Mouse (Mus musculus) retina, embryonic 14.5 days (tissue): ENCODE measurements around the gene Rab11fip4.

Source experiments
- DNase-seq: peaks from one replicate; pipeline ENCODE4 v3.0.0-alpha.2; 2015; ENCODE audit warnings: low spot score

The Rab11fip4 gene

GRCm38 (mm10) chr11:79614880-79615279 lies 23.9 kb downstream of the Rab11fip4 start:
- no peak for DNase-seq

DNA sequence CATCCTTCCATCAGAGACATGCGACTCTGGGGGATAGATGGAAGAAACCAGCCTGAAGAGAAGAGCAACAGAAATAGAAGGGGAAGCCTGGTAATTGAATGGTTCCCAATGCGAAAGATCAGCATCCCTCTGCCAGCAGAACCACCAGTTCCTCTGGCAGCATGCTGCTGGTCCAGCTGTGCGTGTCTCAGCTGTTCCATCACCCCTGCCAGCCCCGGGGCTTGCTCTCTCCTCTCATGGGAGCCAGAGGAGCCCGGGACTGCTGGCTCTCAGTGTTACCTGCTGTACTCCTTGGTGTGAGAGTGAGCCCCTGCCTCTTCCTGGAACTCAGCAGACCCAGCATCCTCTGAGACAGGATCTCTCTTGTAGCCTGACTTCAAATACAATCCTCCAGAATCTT lies 24.9 kb downstream of the Rab11fip4 start:
- no peak for DNase-seq

DNA sequence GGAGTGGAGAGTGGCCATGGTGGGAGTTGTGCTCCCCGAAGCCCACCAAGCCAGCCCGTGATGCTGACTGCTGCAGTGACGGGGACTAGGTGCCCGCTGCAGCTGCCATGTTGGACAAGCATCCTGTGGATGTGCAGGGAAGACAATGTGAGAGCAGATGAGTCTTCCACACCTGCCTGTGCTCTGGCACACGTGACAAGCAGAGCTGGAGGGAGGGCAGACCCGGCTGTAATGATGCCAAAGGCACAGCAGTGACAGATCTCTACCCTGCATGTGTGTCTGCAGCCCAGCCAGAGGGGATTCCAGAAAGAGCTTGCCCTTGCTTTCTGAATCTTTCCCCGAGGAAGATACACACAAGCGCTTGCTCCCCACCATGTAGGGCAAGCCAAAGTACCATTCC lies 27.0 kb downstream of the Rab11fip4 start:
- no peak for DNase-seq

DNA sequence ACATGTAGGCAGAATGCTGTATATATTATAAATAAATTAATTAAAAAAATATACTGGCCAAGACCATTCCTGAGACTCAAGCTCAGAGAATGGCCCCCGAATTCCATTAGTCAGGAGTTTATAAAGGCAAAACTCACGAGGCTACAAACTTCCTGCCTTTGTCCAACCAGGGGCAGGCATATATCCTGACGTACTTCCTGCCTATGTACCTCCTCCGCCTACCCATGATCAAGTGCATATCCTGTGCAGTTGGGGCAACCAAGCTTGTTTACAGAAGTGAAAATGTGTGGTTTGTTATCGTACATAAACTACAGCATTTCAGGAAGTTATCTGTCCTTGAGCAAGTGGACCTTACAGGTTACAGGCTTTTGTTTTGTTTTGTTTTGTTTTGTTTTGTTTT lies 32.0 kb downstream of the Rab11fip4 start:
- DNase-seq = no peak

GRCm38 (mm10) chr11:79624801-79625302 lies 33.8 kb downstream of the Rab11fip4 start:
- peak; percentile 77 for DNase-seq

GRCm38 (mm10) chr11:79628716-79629115 lies 37.7 kb downstream of the Rab11fip4 start:
- DNase-seq = no peak

- no peak for DNase-seq
These were observed 38.9 kb downstream of the Rab11fip4 start for GRCm38 (mm10) chr11:79629752-79630374.

DNA sequence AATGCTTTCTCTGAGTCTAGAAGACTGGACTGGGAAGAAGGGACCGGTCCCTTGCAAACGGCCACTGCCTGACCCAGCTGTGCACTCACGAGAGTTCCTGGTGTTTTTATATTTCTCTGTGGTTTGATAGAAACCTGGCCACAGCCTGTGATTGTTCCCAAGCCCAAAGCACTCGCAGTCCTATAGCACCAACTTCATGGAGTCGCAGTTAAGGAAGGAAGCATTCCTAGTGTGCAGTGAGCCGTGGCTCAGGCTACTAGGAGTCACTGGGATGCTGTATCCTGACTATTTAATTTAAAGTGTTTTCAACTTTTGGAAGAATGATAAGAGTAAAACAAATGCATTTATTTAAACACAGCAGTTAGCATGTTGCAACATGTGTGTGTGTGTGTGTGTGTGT lies 39.5 kb downstream of the Rab11fip4 start:
- no peak for DNase-seq

DNA sequence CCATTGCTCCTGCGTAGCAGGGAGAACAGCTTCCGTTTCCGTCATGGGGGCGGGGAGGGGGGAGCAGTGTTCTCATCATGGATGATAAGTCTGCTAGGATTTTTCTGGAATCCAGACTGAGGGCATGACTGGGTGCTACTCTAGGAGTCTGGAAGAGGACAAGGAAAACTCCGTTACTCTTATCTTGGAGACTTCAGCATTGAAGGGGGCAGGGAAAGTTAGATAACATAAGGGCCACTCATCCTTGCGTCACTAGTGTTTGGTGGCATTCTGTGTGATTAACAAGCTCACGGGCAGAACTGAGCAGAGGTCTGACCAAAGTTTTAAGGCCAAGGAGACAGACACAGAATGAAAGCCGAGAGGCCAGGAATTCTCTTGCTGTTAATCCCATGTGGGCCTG lies 42.4 kb downstream of the Rab11fip4 start:
- DNase-seq = no peak

DNA sequence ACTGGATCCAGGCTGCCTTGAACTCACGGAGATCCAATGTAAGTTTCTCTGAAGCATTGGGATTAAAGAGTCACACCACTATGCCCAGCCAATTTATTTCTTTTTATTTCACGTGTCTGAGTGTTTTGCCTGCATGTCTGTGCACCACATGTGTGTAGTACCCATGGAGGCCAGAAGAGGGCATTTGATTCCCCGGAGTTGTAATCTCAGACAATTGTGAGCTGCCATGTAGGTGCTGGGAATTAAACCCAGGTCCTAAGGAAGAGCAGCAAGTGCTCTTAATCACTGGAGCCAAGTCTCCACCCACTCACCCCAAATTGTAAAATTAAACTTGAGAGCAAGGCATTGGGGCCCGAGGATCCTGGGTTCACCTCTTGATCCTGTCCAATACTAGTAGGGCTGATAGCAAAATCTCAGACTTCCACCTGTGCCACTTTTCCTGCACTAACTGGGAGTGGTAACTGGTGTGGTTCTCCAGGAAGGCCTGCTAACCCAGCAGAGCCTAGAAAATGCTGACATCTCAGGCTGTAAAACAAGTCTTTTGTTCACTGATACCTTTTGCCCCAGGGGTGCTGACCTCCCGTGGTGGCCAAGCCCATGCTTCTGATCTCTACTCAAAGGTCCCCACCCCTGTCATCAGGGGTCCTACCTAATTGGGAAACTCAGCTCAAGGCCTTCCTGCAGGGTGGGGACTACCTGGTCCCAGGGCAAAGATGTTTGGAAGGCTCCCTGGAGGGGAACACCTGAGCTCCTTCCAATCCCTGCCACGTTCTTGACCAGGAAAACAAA lies 44.8 kb downstream of the Rab11fip4 start:
- DNase-seq = no peak

DNA sequence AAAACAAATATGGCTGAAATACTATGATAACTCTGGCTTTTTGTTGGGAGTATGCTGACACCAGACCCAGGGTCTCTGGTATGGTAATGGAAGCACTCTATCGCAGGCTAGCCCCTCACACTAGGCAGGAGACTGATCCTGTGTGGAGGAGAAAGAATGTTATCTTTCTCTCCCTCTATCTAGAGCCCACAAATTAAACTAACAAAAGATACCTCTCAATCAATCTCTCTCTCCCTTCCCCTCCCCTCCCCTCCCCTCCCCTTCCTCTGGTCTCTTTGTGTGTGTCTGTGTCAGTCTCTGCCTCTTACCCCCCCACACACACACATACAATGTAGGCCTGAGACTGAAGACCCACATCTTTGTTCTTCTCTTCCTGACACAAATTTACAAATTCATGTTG lies 45.5 kb downstream of the Rab11fip4 start:
- no peak for DNase-seq

DNA sequence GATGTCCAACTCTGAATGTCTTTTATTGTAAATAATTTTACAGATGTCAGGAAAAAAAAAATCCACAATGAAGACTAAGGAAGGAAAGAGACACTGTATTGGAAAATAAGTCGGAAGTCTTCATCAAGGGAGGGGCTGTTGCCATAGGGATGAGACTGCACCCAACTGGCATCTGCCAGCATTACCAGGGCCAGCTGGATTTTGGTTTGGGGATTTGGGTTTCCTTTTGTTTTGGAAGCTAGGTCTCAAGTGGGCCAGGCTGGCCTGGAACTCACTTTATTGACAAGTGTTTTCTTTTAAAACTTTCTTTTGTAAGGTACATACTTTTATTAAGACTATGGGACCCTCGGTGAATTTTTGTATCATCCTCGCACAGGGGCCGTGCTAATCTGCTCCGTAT lies 47.7 kb downstream of the Rab11fip4 start:
- no peak for DNase-seq

DNA sequence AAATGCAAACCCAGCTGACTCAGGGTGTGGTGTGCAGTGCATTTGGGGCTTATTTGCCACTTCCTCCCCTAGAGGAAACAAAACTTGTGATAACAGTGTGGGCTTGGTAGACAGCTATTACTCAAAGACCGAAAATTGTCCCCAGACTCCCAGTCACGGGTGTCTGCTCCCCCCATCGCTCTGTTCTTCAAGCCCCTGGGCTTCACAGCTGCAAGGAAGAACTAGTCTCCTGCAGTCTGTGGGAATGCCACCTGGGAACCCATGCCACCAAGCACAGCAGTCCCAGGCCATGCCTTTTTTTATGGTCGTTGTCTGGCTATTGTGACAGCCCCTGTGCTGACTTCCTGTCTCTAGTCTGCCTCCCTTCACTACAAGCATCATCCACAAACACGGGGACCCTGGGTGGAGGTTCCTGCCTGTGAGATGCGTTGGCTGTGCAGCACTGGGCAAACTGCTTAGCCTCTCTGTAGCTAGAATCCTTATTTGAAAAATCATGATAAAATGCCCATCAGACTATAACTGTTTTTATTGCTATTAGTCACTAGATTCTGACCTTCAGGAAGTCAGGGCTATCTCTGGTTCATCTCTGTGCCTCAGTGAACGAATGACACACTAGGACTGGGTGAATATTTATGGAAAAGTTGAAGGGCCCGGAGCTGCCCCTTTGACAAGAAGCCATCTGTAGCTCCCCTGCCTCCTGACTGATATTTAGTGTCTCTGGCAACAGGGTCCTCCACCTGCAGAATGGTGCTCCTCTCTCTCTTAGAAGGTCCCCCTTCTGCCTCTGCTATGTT lies 50.1 kb downstream of the Rab11fip4 start:
- no peak for DNase-seq

GRCm38 (mm10) chr11:79643730-79644129 lies 52.7 kb downstream of the Rab11fip4 start:
- DNase-seq = no peak

- no peak for DNase-seq
These were observed 53.7 kb downstream of the Rab11fip4 start for GRCm38 (mm10) chr11:79644717-79645191.

GRCm38 (mm10) chr11:79646026-79646425 lies 55.0 kb downstream of the Rab11fip4 start:
- DNase-seq = no peak

- DNase-seq = peak; percentile 79
These were observed 55.6 kb downstream of the Rab11fip4 start for GRCm38 (mm10) chr11:79646467-79647070.

DNA sequence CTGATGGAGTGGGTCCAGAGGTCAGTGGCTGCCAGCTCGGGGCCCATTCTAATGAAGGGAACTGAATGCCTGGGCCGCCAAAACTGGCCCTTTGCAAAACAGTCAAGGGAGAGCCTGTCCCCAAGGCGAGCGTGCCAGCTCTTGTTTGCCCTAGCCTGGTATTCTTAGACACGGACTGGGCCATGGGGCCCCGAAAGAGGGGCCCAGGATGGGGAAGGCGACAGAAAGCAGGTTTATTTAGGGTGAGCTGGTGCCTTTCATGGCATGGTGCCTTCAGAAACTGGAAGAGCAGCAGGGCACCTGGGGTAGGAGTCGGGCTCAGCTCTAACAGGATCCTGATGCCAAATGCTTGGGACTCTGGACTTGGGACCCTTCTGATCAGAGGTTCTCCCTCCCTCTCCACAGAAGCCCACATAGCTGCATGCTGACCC lies 56.1 kb downstream of the Rab11fip4 start:
- DNase-seq = no peak

DNA sequence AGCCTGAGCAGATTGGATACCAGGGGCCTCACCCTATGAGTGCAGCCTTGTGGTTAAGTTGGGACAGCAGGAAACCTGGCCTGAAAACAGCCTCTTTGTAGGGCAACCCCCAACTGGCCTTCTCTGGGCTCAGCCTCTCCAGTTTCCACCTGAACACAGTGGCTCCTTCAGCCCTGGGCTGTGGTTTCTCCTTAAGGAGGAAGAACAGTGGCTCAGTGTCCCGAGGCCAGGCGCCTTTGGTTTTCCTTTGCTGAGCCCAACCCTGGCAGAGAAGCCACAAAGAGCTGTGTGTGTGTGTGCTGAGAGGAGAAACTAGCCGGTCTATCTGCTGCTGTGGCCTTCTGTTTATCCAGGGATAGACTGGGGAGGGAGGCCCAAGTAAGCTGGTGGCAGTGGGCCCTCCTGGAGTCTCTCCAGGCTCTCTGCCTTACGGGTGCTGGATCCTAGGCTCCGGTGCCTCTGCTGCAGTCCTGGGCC lies 59.4 kb downstream of the Rab11fip4 start:
- no peak for DNase-seq

- DNase-seq = no peak
These were observed 61.2 kb downstream of the Rab11fip4 start for GRCm38 (mm10) chr11:79652257-79652656.

DNA sequence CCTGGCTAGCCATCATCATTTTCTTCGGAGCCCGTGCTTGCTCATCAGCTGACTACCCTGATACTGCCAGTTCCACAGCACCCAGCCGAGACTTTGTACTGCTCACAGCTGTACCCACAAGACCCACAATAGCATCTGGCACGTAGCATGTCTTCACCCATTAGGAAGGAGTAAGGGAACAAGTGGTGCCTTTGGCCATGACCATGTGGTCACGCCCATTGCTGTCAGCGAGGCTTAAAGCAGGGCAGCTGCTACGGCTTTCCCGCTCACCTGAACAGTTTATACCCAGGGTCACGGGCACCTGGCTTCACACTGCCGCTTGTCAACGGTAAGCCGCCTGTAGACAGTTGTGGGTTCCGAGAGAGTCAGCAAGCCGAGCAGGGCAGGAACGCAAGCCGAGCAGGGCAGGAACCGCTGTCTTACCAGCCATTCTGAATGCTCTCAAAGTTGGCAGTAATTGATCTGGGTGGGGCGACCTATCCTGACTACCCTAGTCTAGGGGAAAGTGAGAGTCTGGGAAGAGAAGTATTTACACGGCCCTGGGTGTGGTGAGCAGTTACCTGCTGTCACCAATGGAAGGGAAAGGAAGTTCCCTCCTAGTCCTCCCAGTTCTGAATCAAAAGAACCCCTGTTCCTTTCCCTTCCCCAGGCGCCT lies 62.0 kb downstream of the Rab11fip4 start:
- DNase-seq = no peak
